Mouse (Mus musculus): ENCODE data around the gene Ltbp4.

- TF ChIP-seq CTCF (IDR thresholded peaks at IDR 0.05; ENCODE audit: borderline replicate concordance, control insufficient read depth, extremely low read depth, insufficient read depth, low read length, poor library complexity) (no peak), POLR2A (IDR thresholded peaks at IDR 0.05; ENCODE audit: control insufficient read depth, extremely low read depth, insufficient read depth, low read length, poor library complexity) (no peak)
These were observed 11.2 kb downstream of the Ltbp4 start for GRCm38 (mm10) chr7:27326101-27326880.

All from thymus, adult 2 months (tissue).